Mouse (Mus musculus): Measurements from ENCODE around the gene Sorbs1. TPM values are rescaled to one million over a fixed set of nuclear protein-coding genes. Genes with fewer than 3 reads are reported as not detected.

The Sorbs1 gene
- polyA plus RNA-seq, 1 experiment = 38.8 TPM

DNA sequence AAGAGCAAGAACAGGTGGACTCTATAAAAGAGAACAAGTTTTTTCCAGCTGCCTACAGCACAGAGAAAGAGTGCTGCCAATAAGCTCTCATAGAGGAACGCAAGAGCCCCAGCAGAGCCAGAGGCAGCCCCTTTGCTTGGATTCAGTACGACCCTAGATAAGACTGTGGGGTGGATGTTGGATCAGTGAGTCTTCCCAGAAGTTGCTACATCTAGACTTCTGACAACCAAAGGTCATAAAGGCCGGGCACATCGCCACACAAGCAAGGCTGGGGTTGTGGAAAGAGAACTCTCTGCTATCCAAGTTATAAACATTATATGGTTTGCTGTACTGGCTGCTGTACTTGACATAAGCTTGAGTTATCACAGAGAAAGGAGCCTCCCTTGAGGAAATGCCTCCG is 6.8 kb upstream of the Sorbs1 start:
- no peak for TF ChIP-seq MAX (IDR thresholded peaks at IDR 0.05; ENCODE audit: low read depth)
- no peak for TF ChIP-seq REST (IDR thresholded peaks at IDR 0.05; ENCODE audit: insufficient read depth, insufficient read length)
- no peak for TF ChIP-seq MYOD1 (IDR thresholded peaks at IDR 0.05; ENCODE audit: control insufficient read depth in 1 of 3, insufficient read length in 2 of 3, low read depth in 2 of 3)
- no peak for TF ChIP-seq POLR2AphosphoS2 (IDR thresholded peaks at IDR 0.05; ENCODE audit: insufficient read length, low read depth)
- no peak for TF ChIP-seq TCF12 (IDR thresholded peaks at IDR 0.05; ENCODE audit: insufficient read depth, poor library complexity, severe bottlenecking)
- no peak for TF ChIP-seq TCF3 (IDR thresholded peaks at IDR 0.05; ENCODE audit: insufficient read length, low read depth)
- H3ac ChIP-seq (ENCODE audit: control insufficient read depth, insufficient read length) = no peak overlapping the region
- no peak overlapping the region for H3K4me3 ChIP-seq

DNA sequence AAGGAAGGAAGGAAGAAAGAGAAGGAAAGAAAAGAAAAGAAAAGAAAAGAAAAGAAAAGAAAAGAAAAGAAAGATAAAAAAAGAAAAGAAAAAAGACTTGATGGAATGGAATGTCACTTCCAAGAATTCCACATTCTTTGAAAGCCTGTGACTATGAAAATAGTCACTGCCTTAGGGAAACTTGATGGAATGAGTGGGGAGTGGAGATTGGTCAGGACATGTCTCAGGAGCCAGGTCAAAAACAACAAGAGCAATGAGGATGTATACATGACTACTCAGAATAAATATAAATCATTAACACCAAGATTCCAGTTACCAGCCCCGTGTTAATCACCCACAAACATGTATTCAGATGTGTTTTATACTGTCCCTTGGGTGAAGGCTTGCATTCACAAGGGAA is 5.1 kb upstream of the Sorbs1 start:
- no peak overlapping the region for H3ac ChIP-seq (ENCODE audit: control insufficient read depth, insufficient read length)
- TF ChIP-seq CEBPB (IDR thresholded peaks at IDR 0.05; ENCODE audit: insufficient read depth, poor library complexity, severe bottlenecking) = no peak
- no peak for TF ChIP-seq POLR2AphosphoS2 (IDR thresholded peaks at IDR 0.05; ENCODE audit: insufficient read length, low read depth)
- TF ChIP-seq MAX (IDR thresholded peaks at IDR 0.05; ENCODE audit: low read depth) = no peak
- TF ChIP-seq TCF12 (IDR thresholded peaks at IDR 0.05; ENCODE audit: insufficient read depth, poor library complexity, severe bottlenecking) = no peak
- TF ChIP-seq MYOD1 (IDR thresholded peaks at IDR 0.05; ENCODE audit: control insufficient read depth in 1 of 3, insufficient read length in 2 of 3, low read depth in 2 of 3) = no peak
- no peak for TF ChIP-seq REST (IDR thresholded peaks at IDR 0.05; ENCODE audit: insufficient read depth, insufficient read length)
- no peak for TF ChIP-seq TCF3 (IDR thresholded peaks at IDR 0.05; ENCODE audit: insufficient read length, low read depth)
- no peak for TF ChIP-seq MYOG (IDR thresholded peaks at IDR 0.05; ENCODE audit: control insufficient read depth in 1 of 3, insufficient read depth in 1 of 3, insufficient read length in 2 of 3, low read depth in 2 of 3)
- no peak for TF ChIP-seq POLR2A (IDR thresholded peaks at IDR 0.05; ENCODE audit: insufficient read length, low read depth)
- no peak for TF ChIP-seq USF1 (IDR thresholded peaks at IDR 0.05; ENCODE audit: low read depth)
- TF ChIP-seq SRF (IDR thresholded peaks at IDR 0.05; ENCODE audit: control insufficient read depth, insufficient read length, low read depth) = no peak
- no peak for TF ChIP-seq E2F4 (IDR thresholded peaks at IDR 0.05; ENCODE audit: insufficient read depth)
- H3K4me2 ChIP-seq (ENCODE audit: low read depth) = no peak overlapping the region
- H3K36me3 ChIP-seq (ENCODE audit: control insufficient read depth, insufficient read depth) = no peaks in the 10 kb centered on the region
- H3K4me3 ChIP-seq = no peak overlapping the region
- H3K27me3 ChIP-seq (ENCODE audit: control insufficient read depth, insufficient read depth, insufficient read length) = no peaks in the 10 kb centered on the region
- no peaks in the 10 kb centered on the region for H3K79me2 ChIP-seq (ENCODE audit: control insufficient read depth, insufficient read depth)

More for the DNA sequence above, 6.8 kb upstream of the Sorbs1 start:
- Histone ChIP-seq H3K36me3 (ENCODE audit: control insufficient read depth, insufficient read depth) (no peaks in the 10 kb centered on the region), H3K4me2 (ENCODE audit: low read depth) (no peak overlapping the region), H3K27me3 (ENCODE audit: control insufficient read depth, insufficient read depth, insufficient read length) (no peaks in the 10 kb centered on the region), H3K79me2 (ENCODE audit: control insufficient read depth, insufficient read depth) (no peaks in the 10 kb centered on the region)

DNA sequence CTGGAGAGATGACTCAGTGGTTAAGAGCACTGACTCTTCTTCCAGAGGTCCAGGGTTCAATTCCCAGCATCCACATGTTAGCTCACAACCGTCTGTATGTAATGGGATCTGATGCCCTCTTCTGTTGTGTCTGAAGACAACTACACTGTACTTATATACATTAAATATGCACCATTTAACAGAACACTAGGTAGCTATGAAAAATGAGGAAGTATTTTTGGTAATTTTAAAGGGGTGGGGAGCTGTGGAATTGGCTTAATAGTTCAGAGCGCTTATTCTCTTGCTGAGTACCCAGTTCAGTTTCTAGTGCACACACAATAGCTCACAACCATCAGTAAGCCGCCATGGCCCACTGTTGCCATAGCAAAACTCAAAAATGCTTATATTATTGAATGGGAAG is 2.0 kb upstream of the Sorbs1 start:
- Histone ChIP-seq H3K4me2 (ENCODE audit: low read depth) (no peak overlapping the region), H3K79me2 (ENCODE audit: control insufficient read depth, insufficient read depth) (peaks cover 13% of the 10 kb centered on the region), H3ac (ENCODE audit: control insufficient read depth, insufficient read length) (no peak overlapping the region), H3K36me3 (ENCODE audit: control insufficient read depth, insufficient read depth) (no peaks in the 10 kb centered on the region), H3K4me3 (no peak overlapping the region), H3K27me3 (ENCODE audit: control insufficient read depth, insufficient read depth, insufficient read length) (no peaks in the 10 kb centered on the region)
- TF ChIP-seq MYOD1 (IDR thresholded peaks at IDR 0.05; ENCODE audit: control insufficient read depth in 1 of 3, insufficient read length in 2 of 3, low read depth in 2 of 3) (no peak), MYOG (IDR thresholded peaks at IDR 0.05; ENCODE audit: control insufficient read depth in 1 of 3, insufficient read depth in 1 of 3, insufficient read length in 2 of 3, low read depth in 2 of 3) (no peak), E2F4 (IDR thresholded peaks at IDR 0.05; ENCODE audit: insufficient read depth) (no peak), MAX (IDR thresholded peaks at IDR 0.05; ENCODE audit: low read depth) (no peak), SRF (IDR thresholded peaks at IDR 0.05; ENCODE audit: control insufficient read depth, insufficient read length, low read depth) (no peak), USF1 (IDR thresholded peaks at IDR 0.05; ENCODE audit: low read depth) (no peak), TCF12 (IDR thresholded peaks at IDR 0.05; ENCODE audit: insufficient read depth, poor library complexity, severe bottlenecking) (no peak), REST (IDR thresholded peaks at IDR 0.05; ENCODE audit: insufficient read depth, insufficient read length) (no peak)

DNA sequence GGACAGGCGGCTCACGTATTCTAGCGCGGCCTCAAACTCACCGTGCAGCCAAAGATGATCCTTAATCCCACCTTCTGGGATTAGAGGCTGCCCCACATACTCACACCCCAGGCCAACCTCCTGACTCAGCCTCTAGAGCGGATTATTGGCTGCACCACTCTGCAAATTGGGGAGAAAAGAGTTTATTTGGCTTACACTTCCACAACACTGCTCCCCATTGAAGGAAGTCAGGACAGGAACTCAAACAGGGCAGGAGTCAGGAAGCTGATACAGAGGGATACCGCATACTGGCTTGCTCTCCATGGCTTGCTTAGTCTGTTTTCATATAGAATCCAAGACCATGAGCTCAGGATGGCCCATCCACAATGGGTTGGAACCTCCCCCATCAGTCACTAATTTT is 797 bp upstream of the Sorbs1 start:
- H3K4me3 ChIP-seq = peak overlapping the region; percentile 75
- H3K79me2 ChIP-seq (ENCODE audit: control insufficient read depth, insufficient read depth) = peaks cover 17% of the 10 kb centered on the region
- H3K27me3 ChIP-seq (ENCODE audit: control insufficient read depth, insufficient read depth, insufficient read length) = no peaks in the 10 kb centered on the region
- H3ac ChIP-seq (ENCODE audit: control insufficient read depth, insufficient read length) = no peak overlapping the region
- no peaks in the 10 kb centered on the region for H3K36me3 ChIP-seq (ENCODE audit: control insufficient read depth, insufficient read depth)
- TF ChIP-seq E2F4 (IDR thresholded peaks at IDR 0.05; ENCODE audit: insufficient read depth) = no peak
- TF ChIP-seq MAX (IDR thresholded peaks at IDR 0.05; ENCODE audit: low read depth) = no peak
- TF ChIP-seq TCF12 (IDR thresholded peaks at IDR 0.05; ENCODE audit: insufficient read depth, poor library complexity, severe bottlenecking) = no peak
- no peak for TF ChIP-seq MYOG (IDR thresholded peaks at IDR 0.05; ENCODE audit: control insufficient read depth in 1 of 3, insufficient read depth in 1 of 3, insufficient read length in 2 of 3, low read depth in 2 of 3)
- no peak for TF ChIP-seq USF1 (IDR thresholded peaks at IDR 0.05; ENCODE audit: low read depth)
- no peak for TF ChIP-seq REST (IDR thresholded peaks at IDR 0.05; ENCODE audit: insufficient read depth, insufficient read length)
- TF ChIP-seq MYOD1 (IDR thresholded peaks at IDR 0.05; ENCODE audit: control insufficient read depth in 1 of 3, insufficient read length in 2 of 3, low read depth in 2 of 3) = no peak
- no peak for TF ChIP-seq POLR2AphosphoS2 (IDR thresholded peaks at IDR 0.05; ENCODE audit: insufficient read length, low read depth)
- TF ChIP-seq POLR2A (IDR thresholded peaks at IDR 0.05; ENCODE audit: insufficient read length, low read depth) = no peak
- TF ChIP-seq SRF (IDR thresholded peaks at IDR 0.05; ENCODE audit: control insufficient read depth, insufficient read length, low read depth) = no peak
- TF ChIP-seq CEBPB (IDR thresholded peaks at IDR 0.05; ENCODE audit: insufficient read depth, poor library complexity, severe bottlenecking) = no peak
- no peak for TF ChIP-seq TCF3 (IDR thresholded peaks at IDR 0.05; ENCODE audit: insufficient read length, low read depth)
- peak overlapping the region; percentile 84 for H3K4me2 ChIP-seq (ENCODE audit: low read depth)

All from myocyte (in vitro differentiated cells).